Mouse (Mus musculus) forebrain, embryonic 16.5 days (tissue): ENCODE measurements at regions not wholly inside any gene's neighbourhood (a gene's known extent, or its start where the extent isn't known, plus 50 kb on each side); places are given as distances from the start of the nearest gene placed in this dataset.

Source experiments
- ATAC-seq: fragments of 200-750 bp; cut with Nextera tagmentation; 2 replicates; pipeline ENCODE4 v1.8.0; 2017; ENCODE audit warnings: mild to moderate bottlenecking, moderate library complexity
- H3K27ac ChIP-seq: fragments of 300-500 bp; sonication (generic); 2 replicates; pipeline ENCODE4 v1.5.1; 2014; ENCODE audit warnings: low read length, control low read depth
- H3K27me3 ChIP-seq: fragments of 300-500 bp; sonication (generic); replicated peaks from 2 replicates; pipeline ENCODE4 v1.6.1; 2014; ENCODE audit warnings: low read length; ENCODE audit not compliant: control insufficient read depth, insufficient read depth
- H3K36me3 ChIP-seq: fragments of 300-500 bp; sonication (generic); 2 replicates; pipeline ENCODE4 v1.6.1; 2014; ENCODE audit not compliant: control insufficient read depth, insufficient read depth
- H3K4me1 ChIP-seq: fragments of 300-500 bp; sonication (generic); replicated peaks from 2 replicates; pipeline ENCODE4 v1.6.1; 2014; ENCODE audit warnings: low read length; ENCODE audit not compliant: control insufficient read depth, insufficient read depth
- H3K4me2 ChIP-seq: fragments of 300-500 bp; sonication (generic); 2 replicates; pipeline ENCODE4 v1.6.1; 2014; ENCODE audit warnings: mild to moderate bottlenecking, low read length, control low read depth
- H3K4me3 ChIP-seq: fragments of 300-500 bp; sonication (generic); replicated peaks from 2 replicates; pipeline ENCODE4 v1.5.1; 2014; ENCODE audit warnings: mild to moderate bottlenecking, low read length, control low read depth
- H3K9ac ChIP-seq: fragments of 300-500 bp; sonication (generic); replicated peaks from 2 replicates; pipeline ENCODE4 v1.6.1; 2014; ENCODE audit warnings: low read depth, low read length, control low read depth
- H3K9me3 ChIP-seq: fragments of 300-500 bp; sonication (generic); 2 replicates; pipeline ENCODE4 v1.6.1; 2016; ENCODE audit warnings: low read length; ENCODE audit not compliant: control insufficient read depth
- WGBS: fragments of 180-500 bp; shearing (Covaris S2); extraction: QIAGEN DNeasy Blood & Tissue Kit; methylation state at CpG from one replicate; pipeline ENCODE4 v1.1.7; 2014; 5-methylcytosine and 5-hydroxymethylcytosine counted together

DNA sequence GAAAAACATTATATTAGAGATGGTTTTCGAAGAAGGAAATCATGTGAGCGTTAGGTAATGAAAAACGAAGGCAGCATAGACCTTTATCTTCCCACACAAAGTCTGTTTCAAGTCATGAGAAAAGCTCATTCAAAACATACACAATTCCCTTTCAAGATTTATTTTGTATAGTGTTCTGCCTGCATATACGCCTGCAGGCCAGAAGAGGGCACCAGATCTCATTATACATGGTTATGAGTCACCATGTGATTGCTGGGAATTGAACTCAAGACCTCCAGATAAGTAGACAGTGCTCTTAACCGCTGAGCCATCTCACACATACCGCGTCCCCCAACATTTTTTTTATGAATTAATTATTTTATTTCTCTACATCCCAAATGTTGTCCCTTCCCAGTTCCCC lies 578.3 kb upstream of the Ccdc54 start:
- Histone ChIP-seq H3K4me3 (no peak overlapping the region), H3K9me3 (no peaks in the 10 kb centered on the region), H3K36me3 (no peaks in the 10 kb centered on the region), H3K9ac (no peak overlapping the region), H3K4me1 (no peaks in the 10 kb centered on the region), H3K27me3 (no peaks in the 10 kb centered on the region), H3K27ac (no peak overlapping the region), H3K4me2 (no peak overlapping the region)
- 82% methylated on average over 7 of the region's 7 CpGs for WGBS
- ATAC-seq: no peak

DNA sequence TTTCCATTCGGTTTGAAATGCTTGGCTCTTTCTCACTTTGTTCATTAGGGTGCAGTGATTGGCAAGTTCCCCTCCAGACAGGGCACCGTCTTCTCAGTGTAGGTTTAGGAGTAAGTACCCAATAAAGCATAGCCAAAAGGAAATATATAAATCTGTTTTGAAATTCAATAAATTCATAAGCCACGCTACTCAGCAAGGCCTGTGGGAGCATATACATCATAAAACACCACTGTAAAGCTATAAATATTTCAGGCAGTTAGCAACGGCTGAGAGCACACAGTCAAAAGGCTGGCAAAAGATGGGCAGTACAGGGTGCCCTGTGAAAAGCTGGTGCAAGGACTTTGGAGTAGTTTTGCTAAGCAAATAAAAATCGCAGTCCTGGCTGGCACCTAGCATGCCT lies 569.8 kb upstream of the Ccdc54 start:
- Histone ChIP-seq H3K4me2 (no peak overlapping the region), H3K36me3 (no peaks in the 10 kb centered on the region), H3K4me3 (no peak overlapping the region), H3K27ac (no peak overlapping the region), H3K9ac (no peak overlapping the region), H3K27me3 (no peaks in the 10 kb centered on the region), H3K9me3 (no peaks in the 10 kb centered on the region), H3K4me1 (no peaks in the 10 kb centered on the region)
- ATAC-seq: no peak
- 69% methylated on average over 5 of the region's 5 CpGs for WGBS

DNA sequence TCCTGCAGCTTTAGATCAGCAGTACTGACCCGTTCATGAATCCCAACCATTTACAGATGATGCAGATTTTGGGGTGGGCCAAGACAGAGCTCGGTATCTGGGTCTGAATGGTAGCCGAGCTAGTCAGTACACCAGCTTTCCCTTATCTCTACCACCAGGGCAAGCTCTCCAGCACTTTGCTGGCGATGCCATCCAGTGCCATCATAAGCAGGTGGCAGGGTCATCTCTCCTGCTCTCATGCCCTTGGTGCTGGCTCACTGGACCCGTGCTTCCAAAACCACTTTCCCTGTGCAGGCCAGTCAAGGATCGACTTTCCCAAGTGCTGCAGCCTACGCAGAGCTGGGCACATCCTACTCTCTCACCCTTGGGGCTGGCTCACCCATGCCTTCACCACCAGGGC lies 547.6 kb upstream of the Ccdc54 start:
- H3K9me3 ChIP-seq: no peaks in the 10 kb centered on the region
- H3K27ac ChIP-seq: no peak overlapping the region
- H3K9ac ChIP-seq: no peak overlapping the region
- WGBS: 91% methylated on average over 7 of the region's 7 CpGs
- H3K4me2 ChIP-seq: no peak overlapping the region
- no peaks in the 10 kb centered on the region for H3K27me3 ChIP-seq
- H3K36me3 ChIP-seq: no peaks in the 10 kb centered on the region
- H3K4me1 ChIP-seq: no peaks in the 10 kb centered on the region
- no peak for ATAC-seq
- H3K4me3 ChIP-seq: no peak overlapping the region

DNA sequence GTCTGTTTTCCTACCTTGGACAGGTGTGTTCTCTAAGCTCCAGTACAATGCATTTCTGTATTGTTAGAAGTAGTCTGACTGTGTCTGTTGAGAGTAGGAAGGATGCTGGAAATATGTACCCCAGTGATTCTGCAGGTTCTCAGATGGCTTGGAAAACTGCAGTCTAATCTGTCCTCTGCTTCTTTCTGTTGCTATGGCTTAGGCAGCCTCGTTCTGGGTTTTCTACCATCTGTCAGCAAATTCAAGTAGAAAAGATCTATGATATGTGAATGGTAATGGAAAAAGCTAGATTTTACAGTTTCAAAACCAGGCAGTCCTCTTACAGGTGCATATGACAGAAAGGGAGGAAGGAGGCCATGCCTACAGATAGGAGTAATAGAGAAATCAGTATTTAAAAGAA lies 528.9 kb upstream of the Ccdc54 start:
- H3K9ac ChIP-seq: no peak overlapping the region
- H3K4me3 ChIP-seq: no peak overlapping the region
- H3K4me1 ChIP-seq: peaks cover 7% of the 10 kb centered on the region; the same call in 1 of the 2 replicates
- no peak overlapping the region for H3K4me2 ChIP-seq
- ATAC-seq: no peak
- 50% methylated on average over 1 of the region's 1 CpGs for WGBS
- H3K27ac ChIP-seq: no peak overlapping the region
- H3K9me3 ChIP-seq: no peaks in the 10 kb centered on the region
- no peaks in the 10 kb centered on the region for H3K27me3 ChIP-seq
- no peaks in the 10 kb centered on the region for H3K36me3 ChIP-seq

DNA sequence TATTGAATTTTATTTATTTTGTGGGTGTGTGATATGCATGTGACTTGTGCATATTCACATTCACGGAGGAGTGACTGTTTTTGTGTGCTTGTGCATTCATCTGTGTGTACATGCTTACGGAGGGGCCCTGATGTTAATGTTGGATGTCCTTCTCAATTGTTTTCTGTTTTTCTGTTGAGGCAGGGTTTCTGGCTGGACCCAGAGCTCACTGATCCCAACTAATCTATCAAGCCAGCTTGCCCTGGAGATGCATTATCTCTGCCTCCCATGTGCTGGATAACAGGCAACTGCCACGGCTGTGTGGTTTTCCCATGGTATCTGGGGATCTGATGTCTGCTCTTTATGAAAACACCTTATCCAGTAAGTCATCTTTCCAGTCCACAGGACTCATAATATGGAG lies 527.4 kb upstream of the Ccdc54 start:
- WGBS: 20% methylated on average over 3 of the region's 3 CpGs
- H3K4me2 ChIP-seq: no peak overlapping the region
- no peak overlapping the region for H3K9ac ChIP-seq
- no peaks in the 10 kb centered on the region for H3K9me3 ChIP-seq
- H3K27ac ChIP-seq: no peak overlapping the region
- ATAC-seq: no peak
- H3K4me1 ChIP-seq: peaks cover 7% of the 10 kb centered on the region; the same call in 1 of the 2 replicates
- no peaks in the 10 kb centered on the region for H3K36me3 ChIP-seq
- no peaks in the 10 kb centered on the region for H3K27me3 ChIP-seq
- H3K4me3 ChIP-seq: no peak overlapping the region

DNA sequence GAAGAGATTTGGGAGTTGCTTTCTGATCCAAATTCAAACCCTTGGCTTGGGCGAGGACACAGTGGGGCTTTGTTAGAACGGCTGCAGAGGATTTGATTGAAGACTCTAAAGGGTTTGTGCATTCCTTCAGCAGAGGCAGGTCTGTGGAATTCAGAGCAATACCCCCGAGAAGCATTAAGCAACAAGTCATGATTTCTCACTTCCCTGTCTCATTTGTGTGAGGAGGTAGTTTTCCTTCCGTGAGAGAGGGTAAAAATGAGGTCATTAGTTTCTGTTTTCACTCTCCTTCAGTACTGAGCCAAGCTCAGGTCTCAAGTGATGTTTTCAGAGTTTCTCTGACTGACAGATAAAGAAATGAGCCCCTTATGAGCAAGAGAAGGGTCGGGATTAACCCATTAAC lies 526.9 kb upstream of the Ccdc54 start:
- H3K4me3 ChIP-seq: no peak overlapping the region
- peaks cover 7% of the 10 kb centered on the region; the same call in 1 of the 2 replicates for H3K4me1 ChIP-seq
- no peaks in the 10 kb centered on the region for H3K36me3 ChIP-seq
- H3K27me3 ChIP-seq: no peaks in the 10 kb centered on the region
- peak overlapping the region; percentile 9 for H3K4me2 ChIP-seq
- ATAC-seq: peak; percentile 61; the same call in 1 of the 2 replicates
- no peak overlapping the region for H3K9ac ChIP-seq
- WGBS: 7% methylated on average over 5 of the region's 5 CpGs
- H3K9me3 ChIP-seq: no peaks in the 10 kb centered on the region
- no peak overlapping the region for H3K27ac ChIP-seq

DNA sequence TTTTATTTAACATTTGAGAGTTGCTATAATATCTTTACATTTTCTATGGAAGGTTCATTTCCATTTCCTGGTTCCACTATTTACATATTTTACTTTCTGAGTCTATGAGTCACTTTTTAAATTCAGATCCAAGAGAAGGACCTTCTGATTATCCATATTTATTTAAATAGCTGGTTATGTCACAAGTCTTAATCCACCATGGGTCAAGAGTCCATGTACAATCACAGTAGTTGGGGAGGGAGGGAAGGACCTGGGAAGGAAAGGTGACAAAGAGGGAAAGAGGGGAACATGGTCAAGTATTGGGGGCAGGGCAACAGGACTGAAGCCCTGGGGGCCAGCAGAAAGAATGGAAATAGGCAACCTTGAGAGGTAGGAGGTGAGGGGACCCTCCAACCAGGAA lies 518.9 kb upstream of the Ccdc54 start:
- Histone ChIP-seq H3K4me2 (no peak overlapping the region), H3K9ac (no peak overlapping the region), H3K27me3 (no peaks in the 10 kb centered on the region), H3K4me1 (no peaks in the 10 kb centered on the region), H3K4me3 (no peak overlapping the region), H3K36me3 (no peaks in the 10 kb centered on the region), H3K27ac (no peak overlapping the region), H3K9me3 (no peaks in the 10 kb centered on the region)
- ATAC-seq: no peak

DNA sequence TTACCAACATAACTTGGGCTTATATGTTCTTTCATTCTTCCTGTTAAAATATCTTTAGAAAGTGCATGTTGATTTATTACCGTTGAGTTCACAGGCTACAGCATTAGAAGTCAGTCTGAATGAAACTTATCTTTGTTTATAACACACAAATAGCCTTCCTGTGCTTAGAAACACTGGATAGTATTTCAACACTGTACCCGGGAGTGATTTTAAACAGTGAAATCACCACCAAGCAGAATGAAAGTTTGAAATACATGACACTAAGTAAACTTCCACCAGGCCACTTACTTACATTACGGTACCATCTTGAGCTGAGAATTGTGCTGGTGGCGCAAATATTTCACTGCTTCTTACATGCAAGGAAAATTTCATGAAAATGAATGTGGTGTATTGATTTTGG lies 516.5 kb upstream of the Ccdc54 start:
- H3K9me3 ChIP-seq: no peaks in the 10 kb centered on the region
- no peak overlapping the region for H3K4me3 ChIP-seq
- 93% methylated on average over 4 of the region's 4 CpGs for WGBS
- no peak for ATAC-seq
- no peak overlapping the region for H3K27ac ChIP-seq
- H3K4me2 ChIP-seq: no peak overlapping the region
- H3K4me1 ChIP-seq: no peaks in the 10 kb centered on the region
- H3K9ac ChIP-seq: no peak overlapping the region
- H3K27me3 ChIP-seq: no peaks in the 10 kb centered on the region
- H3K36me3 ChIP-seq: no peaks in the 10 kb centered on the region

DNA sequence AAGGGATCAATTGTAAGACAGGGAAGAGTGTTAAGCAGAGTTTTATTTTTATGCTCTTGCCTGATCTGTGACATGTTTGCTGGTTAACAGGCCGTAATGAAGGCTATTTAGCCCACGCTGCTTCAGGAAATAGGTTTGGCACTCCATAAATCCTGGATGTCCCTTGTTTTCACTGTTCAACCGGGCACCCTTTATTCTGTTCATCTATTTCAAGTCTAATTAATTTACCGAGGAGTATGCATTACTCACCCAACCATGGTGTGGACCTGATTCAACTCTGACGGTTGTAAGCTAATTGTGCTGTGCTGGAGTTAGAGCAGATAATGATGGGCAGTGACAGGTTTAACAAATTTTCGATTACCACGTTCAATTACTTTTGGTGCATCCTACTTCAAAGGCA lies 495.6 kb upstream of the Ccdc54 start:
- H3K36me3 ChIP-seq: no peaks in the 10 kb centered on the region
- H3K9me3 ChIP-seq: no peaks in the 10 kb centered on the region
- no peak for ATAC-seq
- H3K4me1 ChIP-seq: no peaks in the 10 kb centered on the region
- no peak overlapping the region for H3K4me2 ChIP-seq
- H3K27me3 ChIP-seq: no peaks in the 10 kb centered on the region
- H3K4me3 ChIP-seq: no peak overlapping the region
- no peak overlapping the region for H3K9ac ChIP-seq
- no peak overlapping the region for H3K27ac ChIP-seq
- WGBS: 43% methylated on average over 7 of the region's 7 CpGs

DNA sequence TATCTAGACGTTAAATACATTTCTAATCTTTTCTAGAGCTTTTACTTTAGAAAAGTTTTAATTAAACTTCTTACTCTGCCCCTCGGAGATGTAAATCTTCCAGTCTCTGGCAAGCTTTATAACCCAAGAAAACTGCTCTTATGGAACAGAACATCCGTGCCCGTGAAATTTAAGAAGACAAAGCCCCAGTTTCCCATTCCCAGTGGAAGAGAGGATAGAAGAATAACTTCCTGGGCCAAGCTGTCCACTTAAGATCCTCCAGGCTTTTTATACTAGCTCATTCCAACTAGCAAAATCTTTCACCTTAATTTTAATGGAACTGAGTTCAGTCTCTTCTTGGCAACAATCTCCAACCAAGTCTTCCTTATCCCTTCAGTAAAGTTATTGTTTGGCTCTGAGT lies 489.2 kb upstream of the Ccdc54 start:
- Histone ChIP-seq H3K4me1 (no peaks in the 10 kb centered on the region), H3K4me2 (no peak overlapping the region), H3K4me3 (no peak overlapping the region), H3K27me3 (no peaks in the 10 kb centered on the region), H3K27ac (no peak overlapping the region), H3K36me3 (no peaks in the 10 kb centered on the region), H3K9ac (no peak overlapping the region), H3K9me3 (no peaks in the 10 kb centered on the region)
- WGBS: 79% methylated on average over 4 of the region's 4 CpGs
- no peak for ATAC-seq
